Mouse (Mus musculus): ENCODE results near the gene Tbc1d7. TPM values are rescaled to one million over a fixed set of nuclear protein-coding genes. Genes with fewer than 3 reads are reported as not detected.

Tbc1d7 gene
- polyA plus RNA-seq, 1 experiment = not detected

- H3K4me1 ChIP-seq (ENCODE audit: control insufficient read depth, insufficient read depth, low read length) = 0 out of 2 replicates have a peak, but pooled peaks cover 2% of the 10 kb centered on the region
- WGBS = 74% methylated on average over 9 of the region's 9 CpGs
- TF ChIP-seq CTCF (IDR thresholded peaks at IDR 0.05; ENCODE audit: insufficient read depth, low read depth, low read length) (no peak), POLR2A (IDR thresholded peaks at IDR 0.05; ENCODE audit: insufficient read depth, low read depth, low read length) (no peak)
- no peak overlapping the region for H3K27ac ChIP-seq (ENCODE audit: insufficient read depth, low read depth, low read length)
- H3K4me3 ChIP-seq (ENCODE audit: insufficient read depth, low read depth, low read length) = no peak overlapping the region
Observed at GRCm38 (mm10) chr13:43132859-43133258, 38.4 kb downstream of the Tbc1d7 start.

GRCm38 (mm10) chr13:43131741-43132191 lies 39.5 kb downstream of the Tbc1d7 start:
- H3K27ac ChIP-seq (ENCODE audit: insufficient read depth, low read depth, low read length) = no peak overlapping the region
- 71% methylated on average over 10 of the region's 10 CpGs for WGBS
- no peak for TF ChIP-seq CTCF (IDR thresholded peaks at IDR 0.05; ENCODE audit: insufficient read depth, low read depth, low read length)
- no peak for TF ChIP-seq POLR2A (IDR thresholded peaks at IDR 0.05; ENCODE audit: insufficient read depth, low read depth, low read length)

GRCm38 (mm10) chr13:43130161-43130560 lies 41.1 kb downstream of the Tbc1d7 start:
- Histone ChIP-seq H3K4me1 (ENCODE audit: control insufficient read depth, insufficient read depth, low read length) (0 out of 2 replicates have a peak, but pooled peaks cover 2% of the 10 kb centered on the region), H3K4me3 (ENCODE audit: insufficient read depth, low read depth, low read length) (no peak overlapping the region), H3K27ac (ENCODE audit: insufficient read depth, low read depth, low read length) (no peak overlapping the region)
- TF ChIP-seq POLR2A (IDR thresholded peaks at IDR 0.05; ENCODE audit: insufficient read depth, low read depth, low read length) (no peak), CTCF (IDR thresholded peaks at IDR 0.05; ENCODE audit: insufficient read depth, low read depth, low read length) (no peak)
- WGBS = 88% methylated on average over 6 of the region's 6 CpGs

More at GRCm38 (mm10) chr13:43131741-43132191, 39.5 kb downstream of the Tbc1d7 start:
- 0 out of 2 replicates have a peak, but pooled peaks cover 2% of the 10 kb centered on the region for H3K4me1 ChIP-seq (ENCODE audit: control insufficient read depth, insufficient read depth, low read length)
- no peak overlapping the region for H3K4me3 ChIP-seq (ENCODE audit: insufficient read depth, low read depth, low read length)

- H3K4me1 ChIP-seq (ENCODE audit: control insufficient read depth, insufficient read depth, low read length) = peaks cover 10% of the 10 kb centered on the region
- TF ChIP-seq CTCF (IDR thresholded peaks at IDR 0.05; ENCODE audit: insufficient read depth, low read depth, low read length) = no peak
- TF ChIP-seq POLR2A (IDR thresholded peaks at IDR 0.05; ENCODE audit: insufficient read depth, low read depth, low read length) = no peak
- WGBS = 83% methylated on average over 3 of the region's 4 CpGs
- H3K27ac ChIP-seq (ENCODE audit: insufficient read depth, low read depth, low read length) = no peak overlapping the region
- no peak overlapping the region for H3K4me3 ChIP-seq (ENCODE audit: insufficient read depth, low read depth, low read length)
Observed at GRCm38 (mm10) chr13:43124683-43125074, 46.6 kb downstream of the Tbc1d7 start.

- Histone ChIP-seq H3K4me1 (ENCODE audit: control insufficient read depth, insufficient read depth, low read length) (peaks cover 10% of the 10 kb centered on the region), H3K4me3 (ENCODE audit: insufficient read depth, low read depth, low read length) (no peak overlapping the region), H3K27ac (ENCODE audit: insufficient read depth, low read depth, low read length) (no peak overlapping the region)
- TF ChIP-seq CTCF (IDR thresholded peaks at IDR 0.05; ENCODE audit: insufficient read depth, low read depth, low read length) (no peak), POLR2A (IDR thresholded peaks at IDR 0.05; ENCODE audit: insufficient read depth, low read depth, low read length) (no peak)
- WGBS = 61% methylated on average over 17 of the region's 17 CpGs
Observed at GRCm38 (mm10) chr13:43123895-43124682, 47.2 kb downstream of the Tbc1d7 start.

- Histone ChIP-seq H3K4me3 (ENCODE audit: insufficient read depth, low read depth, low read length) (no peak overlapping the region), H3K4me1 (ENCODE audit: control insufficient read depth, insufficient read depth, low read length) (peaks cover 10% of the 10 kb centered on the region), H3K27ac (ENCODE audit: insufficient read depth, low read depth, low read length) (no peak overlapping the region)
- TF ChIP-seq POLR2A (IDR thresholded peaks at IDR 0.05; ENCODE audit: insufficient read depth, low read depth, low read length) (no peak), CTCF (IDR thresholded peaks at IDR 0.05; ENCODE audit: insufficient read depth, low read depth, low read length) (no peak)
- WGBS = 74% methylated on average over 16 of the region's 16 CpGs
Observed at GRCm38 (mm10) chr13:43122306-43123070, 48.8 kb downstream of the Tbc1d7 start.

GRCm38 (mm10) chr13:43113141-43113540 lies 58.2 kb downstream of the Tbc1d7 start:
- WGBS = 96% methylated on average over 3 of the region's 3 CpGs
- TF ChIP-seq POLR2A (IDR thresholded peaks at IDR 0.05; ENCODE audit: insufficient read depth, low read depth, low read length) (no peak), CTCF (IDR thresholded peaks at IDR 0.05; ENCODE audit: insufficient read depth, low read depth, low read length) (no peak)
- H3K4me3 ChIP-seq (ENCODE audit: insufficient read depth, low read depth, low read length) = no peak overlapping the region
- H3K4me1 ChIP-seq (ENCODE audit: control insufficient read depth, insufficient read depth, low read length) = 0 out of 2 replicates have a peak, but pooled peaks cover 4% of the 10 kb centered on the region
- no peak overlapping the region for H3K27ac ChIP-seq (ENCODE audit: insufficient read depth, low read depth, low read length)

GRCm38 (mm10) chr13:43112707-43113106 lies 58.6 kb downstream of the Tbc1d7 start:
- TF ChIP-seq CTCF (IDR thresholded peaks at IDR 0.05; ENCODE audit: insufficient read depth, low read depth, low read length) (no peak), POLR2A (IDR thresholded peaks at IDR 0.05; ENCODE audit: insufficient read depth, low read depth, low read length) (no peak)
- Histone ChIP-seq H3K27ac (ENCODE audit: insufficient read depth, low read depth, low read length) (no peak overlapping the region), H3K4me1 (ENCODE audit: control insufficient read depth, insufficient read depth, low read length) (0 out of 2 replicates have a peak, but pooled peaks cover 4% of the 10 kb centered on the region), H3K4me3 (ENCODE audit: insufficient read depth, low read depth, low read length) (no peak overlapping the region)
- WGBS = 87% methylated on average over 3 of the region's 3 CpGs

- no peak overlapping the region for H3K4me3 ChIP-seq (ENCODE audit: insufficient read depth, low read depth, low read length)
- WGBS = 69% methylated on average over 7 of the region's 7 CpGs
- TF ChIP-seq POLR2A (IDR thresholded peaks at IDR 0.05; ENCODE audit: insufficient read depth, low read depth, low read length) = no peak
- no peak for TF ChIP-seq CTCF (IDR thresholded peaks at IDR 0.05; ENCODE audit: insufficient read depth, low read depth, low read length)
- no peak overlapping the region for H3K27ac ChIP-seq (ENCODE audit: insufficient read depth, low read depth, low read length)
- H3K4me1 ChIP-seq (ENCODE audit: control insufficient read depth, insufficient read depth, low read length) = 0 out of 2 replicates have a peak, but pooled peaks cover 4% of the 10 kb centered on the region
Observed at GRCm38 (mm10) chr13:43112280-43112679, 59.0 kb downstream of the Tbc1d7 start.

Data from olfactory bulb, adult 2 months (tissue).